Mouse (Mus musculus): ENCODE measurements around the gene Olfr71. TPM values are rescaled to one million over a fixed set of nuclear protein-coding genes. Genes with fewer than 3 reads are reported as not detected.

The Olfr71 gene
- polyA plus RNA-seq, 1 experiment from 2014 or later: not detected

- Histone ChIP-seq H3K27ac (ENCODE audit: low read depth, low read length) (no peak overlapping the region), H3K9me3 (ENCODE audit: control insufficient read depth, low read length) (no peaks in the 10 kb centered on the region), H3K9ac (ENCODE audit: low read length) (no peak overlapping the region), H3K36me3 (ENCODE audit: control insufficient read depth, insufficient read depth, low read length) (no peaks in the 10 kb centered on the region), H3K4me2 (ENCODE audit: low read depth) (no peak overlapping the region), H3K27me3 (ENCODE audit: control insufficient read depth, insufficient read depth, low read length) (no peaks in the 10 kb centered on the region), H3K4me1 (ENCODE audit: control insufficient read depth, insufficient read depth, low read length) (no peaks in the 10 kb centered on the region), H3K4me3 (ENCODE audit: low read depth, low read length) (no peak overlapping the region)
- ATAC-seq (ENCODE audit: insufficient read depth, low FRiP score, low TSS enrichment): no peak
- DNase-seq (ENCODE audit: low spot score): no peak
- 75% methylated on average over 5 of the region's 5 CpGs for WGBS
Observed at GRCm38 (mm10) chr4:43674974-43675373, 35.1 kb downstream of the Olfr71 start.

GRCm38 (mm10) chr4:43673703-43674102, 36.4 kb downstream of the Olfr71 start:
- H3K9ac ChIP-seq (ENCODE audit: low read length): no peak overlapping the region
- no peak for ATAC-seq (ENCODE audit: insufficient read depth, low FRiP score, low TSS enrichment)
- H3K27me3 ChIP-seq (ENCODE audit: control insufficient read depth, insufficient read depth, low read length): no peaks in the 10 kb centered on the region
- H3K4me2 ChIP-seq (ENCODE audit: low read depth): no peak overlapping the region
- WGBS: 77% methylated on average over 8 of the region's 8 CpGs
- no peak overlapping the region for H3K27ac ChIP-seq (ENCODE audit: low read depth, low read length)
- H3K4me3 ChIP-seq (ENCODE audit: low read depth, low read length): no peak overlapping the region
- no peaks in the 10 kb centered on the region for H3K9me3 ChIP-seq (ENCODE audit: control insufficient read depth, low read length)
- 0 out of 2 replicates have a peak, but pooled peaks cover 4% of the 10 kb centered on the region for H3K4me1 ChIP-seq (ENCODE audit: control insufficient read depth, insufficient read depth, low read length)
- DNase-seq (ENCODE audit: low spot score): no peak
- no peaks in the 10 kb centered on the region for H3K36me3 ChIP-seq (ENCODE audit: control insufficient read depth, insufficient read depth, low read length)

DNA sequence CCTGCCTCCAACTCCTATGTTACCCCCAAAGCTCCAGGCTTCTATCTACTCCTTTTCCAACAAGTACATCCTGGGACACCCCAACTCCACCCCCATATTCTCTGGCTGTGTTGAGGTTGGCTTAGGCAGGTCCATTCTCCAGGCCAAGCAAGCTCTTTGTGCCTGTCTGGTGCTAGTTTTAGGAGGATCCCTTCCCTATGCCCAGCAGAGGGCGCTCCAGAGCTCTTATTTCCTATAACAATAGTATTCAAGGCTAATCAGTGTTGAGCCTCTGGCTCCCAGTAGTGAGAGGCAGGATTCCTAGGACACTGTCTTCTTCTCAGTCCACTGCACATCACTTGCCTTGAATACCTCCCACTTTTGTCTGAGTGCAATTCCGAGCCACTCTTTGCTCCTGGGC, 38.0 kb downstream of the Olfr71 start:
- Histone ChIP-seq H3K27ac (ENCODE audit: low read depth, low read length) (no peak overlapping the region), H3K4me1 (ENCODE audit: control insufficient read depth, insufficient read depth, low read length) (0 out of 2 replicates have a peak, but pooled peaks cover 7% of the 10 kb centered on the region), H3K4me2 (ENCODE audit: low read depth) (no peak overlapping the region), H3K9me3 (ENCODE audit: control insufficient read depth, low read length) (no peaks in the 10 kb centered on the region), H3K27me3 (ENCODE audit: control insufficient read depth, insufficient read depth, low read length) (no peaks in the 10 kb centered on the region), H3K36me3 (ENCODE audit: control insufficient read depth, insufficient read depth, low read length) (no peaks in the 10 kb centered on the region), H3K4me3 (ENCODE audit: low read depth, low read length) (no peak overlapping the region), H3K9ac (ENCODE audit: low read length) (no peak overlapping the region)
- DNase-seq (ENCODE audit: low spot score) (peak; percentile 90), ATAC-seq (ENCODE audit: insufficient read depth, low FRiP score, low TSS enrichment) (no peak; the same call in 1 of the 2 replicates)
- 5% methylated on average over 2 of the region's 2 CpGs for WGBS

DNA sequence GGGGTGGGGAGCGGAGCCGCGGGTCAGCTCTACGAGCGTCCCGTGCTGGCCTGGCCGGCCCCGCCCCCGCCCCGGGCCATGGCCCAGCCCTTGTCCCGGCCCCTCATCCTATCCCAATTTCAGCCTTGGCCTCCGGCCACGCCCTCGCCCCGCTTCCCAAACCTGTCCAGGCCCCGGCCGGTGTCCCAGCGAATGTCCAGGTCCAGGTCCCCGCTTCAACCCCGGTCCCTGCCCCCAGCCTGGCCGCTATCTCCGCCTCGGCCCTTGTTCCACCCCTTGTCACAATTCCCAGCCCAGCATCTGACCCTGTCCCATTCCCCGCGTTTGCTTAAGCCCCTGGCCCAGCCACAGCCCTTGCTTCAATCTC, 40.6 kb downstream of the Olfr71 start:
- Histone ChIP-seq H3K4me1 (ENCODE audit: control insufficient read depth, insufficient read depth, low read length) (0 out of 2 replicates have a peak, but pooled peaks cover 7% of the 10 kb centered on the region), H3K27ac (ENCODE audit: low read depth, low read length) (0 out of 2 replicates have a peak overlapping the region, but pooled peaks have one; percentile 5), H3K4me2 (ENCODE audit: low read depth) (peak overlapping the region; percentile 91), H3K9ac (ENCODE audit: low read length) (peak overlapping the region; percentile 77), H3K4me3 (ENCODE audit: low read depth, low read length) (peak overlapping the region; percentile 69), H3K9me3 (ENCODE audit: control insufficient read depth, low read length) (no peaks in the 10 kb centered on the region), H3K36me3 (ENCODE audit: control insufficient read depth, insufficient read depth, low read length) (no peaks in the 10 kb centered on the region), H3K27me3 (ENCODE audit: control insufficient read depth, insufficient read depth, low read length) (0 out of 2 replicates have a peak, but pooled peaks cover 6% of the 10 kb centered on the region)
- ATAC-seq (ENCODE audit: insufficient read depth, low FRiP score, low TSS enrichment): peak; percentile 76
- DNase-seq (ENCODE audit: low spot score): no peak
- WGBS: under 1% methylated on average over 13 of the region's 25 CpGs

- H3K4me1 ChIP-seq (ENCODE audit: control insufficient read depth, insufficient read depth, low read length): 0 out of 2 replicates have a peak, but pooled peaks cover 7% of the 10 kb centered on the region
- 2% methylated on average over 35 of the region's 41 CpGs for WGBS
- 0 out of 2 replicates have a peak within 1 kb of the TSS, but pooled peaks have one; percentile 5 for H3K27ac ChIP-seq (ENCODE audit: low read depth, low read length)
- no peaks in the 10 kb centered on the region for H3K36me3 ChIP-seq (ENCODE audit: control insufficient read depth, insufficient read depth, low read length)
- H3K4me2 ChIP-seq (ENCODE audit: low read depth): peak within 1 kb of the TSS; percentile 91
- ATAC-seq (ENCODE audit: insufficient read depth, low FRiP score, low TSS enrichment) (peak; percentile 91), DNase-seq (ENCODE audit: low spot score) (peak; percentile 90)
- H3K9me3 ChIP-seq (ENCODE audit: control insufficient read depth, low read length): no peaks in the 10 kb centered on the region
- peak within 1 kb of the TSS; percentile 69 for H3K4me3 ChIP-seq (ENCODE audit: low read depth, low read length)
- peak within 1 kb of the TSS; percentile 77 for H3K9ac ChIP-seq (ENCODE audit: low read length)
- H3K27me3 ChIP-seq (ENCODE audit: control insufficient read depth, insufficient read depth, low read length): 0 out of 2 replicates have a peak, but pooled peaks cover 7% of the 10 kb centered on the region
Observed at GRCm38 (mm10) chr4:43668782-43669427, 41.1 kb downstream of the Olfr71 start, which contains the start of the genes Tmem8b and Fam221b. TSS of gene Tmem8b (plus strand) at chr4:43668971. TSS of gene Fam221b (minus strand) at chr4:43669145.

DNA sequence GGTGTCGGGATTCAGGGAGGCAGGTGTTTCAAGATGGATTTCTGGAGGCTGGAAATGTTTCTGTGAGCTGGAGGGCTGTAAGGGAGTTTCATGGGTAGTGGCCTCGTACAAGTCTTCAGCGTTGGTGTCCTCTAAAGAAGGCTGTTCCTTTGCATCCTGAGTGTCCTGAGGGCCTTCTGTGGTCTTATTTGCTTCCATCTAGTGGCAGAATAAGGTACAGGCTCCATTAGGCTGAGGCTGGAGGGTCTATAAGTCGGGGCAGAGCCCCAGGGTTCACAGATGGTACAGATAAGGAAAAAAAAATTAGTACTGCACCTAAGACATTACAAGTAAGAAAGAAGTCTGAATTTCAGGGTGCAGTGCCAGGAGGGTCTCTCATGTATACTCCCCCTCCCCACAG, 43.6 kb downstream of the Olfr71 start:
- Histone ChIP-seq H3K4me1 (ENCODE audit: control insufficient read depth, insufficient read depth, low read length) (0 out of 2 replicates have a peak, but pooled peaks cover 7% of the 10 kb centered on the region), H3K9ac (ENCODE audit: low read length) (no peak overlapping the region), H3K36me3 (ENCODE audit: control insufficient read depth, insufficient read depth, low read length) (no peaks in the 10 kb centered on the region), H3K4me3 (ENCODE audit: low read depth, low read length) (no peak overlapping the region), H3K4me2 (ENCODE audit: low read depth) (no peak overlapping the region), H3K27ac (ENCODE audit: low read depth, low read length) (no peak overlapping the region), H3K9me3 (ENCODE audit: control insufficient read depth, low read length) (no peaks in the 10 kb centered on the region), H3K27me3 (ENCODE audit: control insufficient read depth, insufficient read depth, low read length) (0 out of 2 replicates have a peak, but pooled peaks cover 7% of the 10 kb centered on the region)
- DNase-seq (ENCODE audit: low spot score) (no peak), ATAC-seq (ENCODE audit: insufficient read depth, low FRiP score, low TSS enrichment) (no peak)
- 21% methylated on average over 4 of the region's 4 CpGs for WGBS

- peaks cover 7% of the 10 kb centered on the region; the same call in 1 of the 2 replicates for H3K4me1 ChIP-seq (ENCODE audit: control insufficient read depth, insufficient read depth, low read length)
- H3K9ac ChIP-seq (ENCODE audit: low read length): no peak overlapping the region
- WGBS: 61% methylated on average over 4 of the region's 4 CpGs
- H3K36me3 ChIP-seq (ENCODE audit: control insufficient read depth, insufficient read depth, low read length): no peaks in the 10 kb centered on the region
- H3K27ac ChIP-seq (ENCODE audit: low read depth, low read length): no peak overlapping the region
- ATAC-seq (ENCODE audit: insufficient read depth, low FRiP score, low TSS enrichment): no peak
- no peak overlapping the region for H3K4me3 ChIP-seq (ENCODE audit: low read depth, low read length)
- no peak overlapping the region for H3K4me2 ChIP-seq (ENCODE audit: low read depth)
- DNase-seq (ENCODE audit: low spot score): no peak
- H3K27me3 ChIP-seq (ENCODE audit: control insufficient read depth, insufficient read depth, low read length): no peaks in the 10 kb centered on the region
- H3K9me3 ChIP-seq (ENCODE audit: control insufficient read depth, low read length): no peaks in the 10 kb centered on the region
Observed at GRCm38 (mm10) chr4:43657146-43657545, 52.9 kb downstream of the Olfr71 start.

GRCm38 (mm10) chr4:43656339-43657109, 53.5 kb downstream of the Olfr71 start, which contains the start of gene Hint2:
TSS of gene Hint2 (minus strand) at chr4:43656466.
- Histone ChIP-seq H3K9ac (ENCODE audit: low read length) (peak within 1 kb of the TSS; percentile 91), H3K4me1 (ENCODE audit: control insufficient read depth, insufficient read depth, low read length) (peaks cover 7% of the 10 kb centered on the region; the same call in 1 of the 2 replicates), H3K4me2 (ENCODE audit: low read depth) (peak within 1 kb of the TSS; percentile 80), H3K4me3 (ENCODE audit: low read depth, low read length) (peak within 1 kb of the TSS; percentile 79), H3K27ac (ENCODE audit: low read depth, low read length) (peak within 1 kb of the TSS; percentile 83), H3K27me3 (ENCODE audit: control insufficient read depth, insufficient read depth, low read length) (no peaks in the 10 kb centered on the region), H3K9me3 (ENCODE audit: control insufficient read depth, low read length) (no peaks in the 10 kb centered on the region), H3K36me3 (ENCODE audit: control insufficient read depth, insufficient read depth, low read length) (no peaks in the 10 kb centered on the region)
- ATAC-seq (ENCODE audit: insufficient read depth, low FRiP score, low TSS enrichment) (peak; percentile 97), DNase-seq (ENCODE audit: low spot score) (peak; percentile 95)
- 1% methylated on average over 34 of the region's 34 CpGs for whole genome bisulfite sequencing
